13 mouse cellular contexts compared by ENCODE assay signal in the genomic region with DNA sequence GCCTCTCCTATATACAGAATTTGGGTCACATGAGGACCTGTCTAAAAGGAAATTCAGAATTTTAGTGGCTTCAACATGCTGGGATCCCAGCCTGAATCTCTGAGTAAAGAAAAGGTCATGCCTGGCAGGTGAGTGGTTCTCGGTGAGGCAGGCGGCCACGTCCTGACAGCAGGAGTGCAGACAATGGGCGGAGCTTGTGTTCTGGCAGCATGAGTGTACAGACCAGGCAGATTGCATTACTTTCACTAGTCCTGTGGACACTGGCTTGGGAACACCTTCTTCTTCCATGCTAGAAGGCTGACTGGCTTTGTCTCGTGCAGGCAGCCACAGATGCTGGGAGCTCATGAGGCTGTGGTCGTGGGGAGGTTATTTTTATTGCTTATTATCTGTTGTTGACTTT. TPM values are rescaled to one million over a fixed set of nuclear protein-coding genes. Genes with fewer than 3 reads are reported as not detected.
DNase-seq lines count a peak whose midpoint lies in the region; ATAC-seq and TF ChIP-seq lines count a peak whose summit lies in the region.
"Had no signal": no experiment of that assay in that cellular context is flagged by ENCODE, and none has a peak within 500 bp of the region (broad histone marks: within the 10 kb centered on the region; RNA-seq: fewer than 3 reads in every experiment).

No protein-coding gene starts in this region.

- ATAC-seq in forebrain, postnatal 0 days, result no peak

- no peaks in the 10 kb centered on the region for H3K27me3 ChIP-seq in forebrain, postnatal 0 days (ENCODE audit: insufficient read depth, low read length)
- H3K27me3 ChIP-seq: heart, embryonic 15.5 days; limb, embryonic 15.5 days had no signal

- intact Hi-C loops in heart, postnatal 10 days (cut with DNase I), result no loop called here
- intact Hi-C loops in heart, postnatal 14 days (cut with DNase I), result loop anchor here (10.0 kb wide), 1 partner anchor 638 kb away; a partner anchor contains a TSS

- peak; percentile 22 to 24 for DNase-seq in cerebellum, adult 18-20 months
- no peak for DNase-seq in cerebellum, adult 11-12 months
- DNase-seq in heart, postnatal 10 days, result peak; percentile 21 to 43
- no peak for DNase-seq in heart, postnatal 14 days
- peak; percentile 61 for DNase-seq in kidney, adult 9 months
- peak; percentile 36 to 62 for DNase-seq in lung, adult 18-20 months
- DNase-seq in right cerebral cortex, postnatal 4 days, result no peak
- no peak for DNase-seq in forebrain, postnatal 0 days
- DNase-seq: embryo, embryonic 11 days; thymus, adult 2 months had no signal

- H3K36me3 ChIP-seq in forebrain, postnatal 0 days (ENCODE audit: insufficient read depth), result no peaks in the 10 kb centered on the region
- H3K36me3 ChIP-seq: heart, embryonic 15.5 days; limb, embryonic 15.5 days had no signal

- no peak overlapping the region for H3K4me2 ChIP-seq in forebrain, postnatal 0 days (ENCODE audit: low read depth)
- H3K4me2 ChIP-seq: heart, embryonic 15.5 days; limb, embryonic 15.5 days; midbrain, embryonic 11.5 days had no signal

- 0 out of 2 replicates have a peak, but pooled peaks cover 4% of the 10 kb centered on the region for H3K4me1 ChIP-seq in forebrain, postnatal 0 days (ENCODE audit: insufficient read depth)

- no peak overlapping the region for H3K27ac ChIP-seq in forebrain, postnatal 0 days (ENCODE audit: low read depth, low read length)
- H3K27ac ChIP-seq: heart, embryonic 15.5 days; limb, embryonic 15.5 days had no signal

- H3K9ac ChIP-seq in forebrain, postnatal 0 days, result no peak overlapping the region
- H3K9ac ChIP-seq: heart, embryonic 15.5 days; limb, embryonic 15.5 days had no signal

- no peak for TF ChIP-seq CTCF in forebrain, postnatal 0 days (IDR thresholded peaks at IDR 0.05; ENCODE audit: low read depth)

- 65% methylated on average over 6 of the region's 6 CpGs for WGBS in forebrain, postnatal 0 days

- H3K4me3 ChIP-seq in forebrain, postnatal 0 days (ENCODE audit: low read depth, low read length), result no peak overlapping the region
- H3K4me3 ChIP-seq: heart, embryonic 15.5 days; limb, embryonic 15.5 days had no signal

- H3K9me3 ChIP-seq in forebrain, postnatal 0 days (ENCODE audit: low read length), result no peaks in the 10 kb centered on the region
- H3K9me3 ChIP-seq: heart, embryonic 15.5 days; limb, embryonic 15.5 days had no signal

RNA-seq across cellular contexts. Expression of a gene that starts 5.2 kb away (rescaled TPM):
- total RNA-seq in heart, postnatal 10 days (2021), result 10 to 100 TPM; 15.3 to 16.4 TPM
- total RNA-seq in heart, postnatal 14 days (2021), result 10 to 100 TPM; 17.1 to 19.9 TPM
- 10.7 and 16.5 TPM in 2 replicates for total RNA-seq in forebrain, postnatal 0 days (2014; rRNA removed)
- 6.6 and 7.0 TPM in 2 replicates for polyA plus RNA-seq in forebrain, postnatal 0 days (2015; fragmentation: Nextera tagmentation; extraction: Ambion mirVana)

RNA-seq across cellular contexts. Expression of a gene that starts 5.2 kb away (rescaled TPM):
- total RNA-seq in heart, postnatal 10 days (2021), result 100 to 1,000 TPM; 176 to 187 TPM
- 100 to 1,000 TPM; 144 to 154 TPM for total RNA-seq in heart, postnatal 14 days (2021)
- 409 and 464 TPM in 2 replicates for total RNA-seq in forebrain, postnatal 0 days (2014; rRNA removed)
- 473 and 554 TPM in 2 replicates for polyA plus RNA-seq in forebrain, postnatal 0 days (2015; fragmentation: Nextera tagmentation; extraction: Ambion mirVana)

RNA-seq across cellular contexts. Expression of a gene that starts 41.6 kb away (rescaled TPM):
- total RNA-seq in heart, postnatal 10 days (2021), result 10 to 100 TPM; 24.8 to 26.4 TPM
- total RNA-seq in heart, postnatal 14 days (2021), result 10 to 100 TPM; 25.6 to 26.5 TPM
- total RNA-seq in forebrain, postnatal 0 days (2014; rRNA removed), result 26.3 and 27.2 TPM in 2 replicates
- polyA plus RNA-seq in forebrain, postnatal 0 days (2015; fragmentation: Nextera tagmentation; extraction: Ambion mirVana), result 19.9 and 20.9 TPM in 2 replicates

Comparison
In these comparisons a context has a peak if more than half of its experiments do, and no peak if none do; other contexts are left out.
1. DNase-seq: peak in cerebellum, adult 18-20 months (2 of 2), heart, postnatal 10 days (2 of 2), kidney, adult 9 months (single experiment) and lung, adult 18-20 months (2 of 2); none in cerebellum, adult 11-12 months (single experiment), heart, postnatal 14 days (0 of 2), right cerebral cortex, postnatal 4 days (single experiment) and forebrain, postnatal 0 days (single experiment).